Mouse (Mus musculus) left cerebral cortex, adult 6 months (tissue): Measurements from ENCODE around the gene Krtap13. TPM values are rescaled to one million over a fixed set of nuclear protein-coding genes. Genes with fewer than 3 reads are reported as not detected.

Source experiments
- long read RNA-seq, 2 experiments: library from polyadenylated mRNA; unstranded; transcript quantifications; one replicate each; pipeline ENCODE4 v2.0.0; 2019 to 2020
- polyA plus RNA-seq: library from polyadenylated mRNA; unstranded; fragments of <200 nt; fragmentation: Nextera tagmentation; gene quantifications from 2 replicates; pipeline ENCODE4 v1.2.3, GENCODE M21; 2021

Gene Krtap13
- not detected in 2 replicates for polyA plus RNA-seq
- long read RNA-seq, experiment 1: 0 reads
- long read RNA-seq, experiment 2: 0 reads

DNA sequence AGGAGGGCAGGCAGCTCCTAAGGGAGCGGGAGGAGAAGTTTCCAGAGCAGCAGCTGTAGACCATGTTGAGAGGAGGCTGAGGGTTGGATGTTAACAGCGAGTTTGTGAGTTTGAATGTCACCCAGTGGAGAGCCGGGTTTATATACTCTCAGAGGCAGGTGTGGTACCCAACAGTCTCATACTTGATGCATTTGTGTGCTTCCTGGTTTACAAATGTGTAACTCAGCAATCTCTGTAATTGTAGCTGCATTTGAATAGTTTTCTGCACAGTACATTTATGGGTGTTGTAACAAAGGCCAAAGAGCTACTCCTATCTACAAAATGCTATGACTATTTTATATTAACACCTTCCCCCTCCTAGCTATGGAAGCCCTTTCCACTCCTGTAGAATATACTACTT lies at the start of gene Krtap13:
Gene Krtap13, minus strand, starts transcription at position 101 of the 400 bp plus-strand sequence.

DNA sequence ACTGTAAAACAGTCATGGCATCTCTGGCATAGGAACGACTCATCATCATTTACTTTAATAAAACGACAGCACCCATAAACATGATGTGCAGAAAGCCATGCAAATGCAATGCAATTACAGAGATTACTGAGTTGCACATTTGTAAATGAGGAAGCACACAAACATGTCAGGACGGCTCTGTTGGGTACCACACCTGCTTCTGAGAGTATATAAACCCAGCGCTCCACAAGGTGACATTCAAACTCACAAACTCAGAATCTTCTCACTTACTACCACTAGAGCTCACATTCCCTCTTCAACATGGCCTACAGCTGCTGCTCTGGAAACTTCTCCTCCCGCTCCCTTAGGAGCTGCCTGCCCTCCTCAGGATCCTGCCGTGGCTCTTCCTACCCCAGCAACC lies 26.2 kb upstream of the Krtap13 start, which contains the start of gene Gm5965:
Gene Gm5965, plus strand, starts transcription at position 301 of the 400 bp plus-strand sequence.

DNA sequence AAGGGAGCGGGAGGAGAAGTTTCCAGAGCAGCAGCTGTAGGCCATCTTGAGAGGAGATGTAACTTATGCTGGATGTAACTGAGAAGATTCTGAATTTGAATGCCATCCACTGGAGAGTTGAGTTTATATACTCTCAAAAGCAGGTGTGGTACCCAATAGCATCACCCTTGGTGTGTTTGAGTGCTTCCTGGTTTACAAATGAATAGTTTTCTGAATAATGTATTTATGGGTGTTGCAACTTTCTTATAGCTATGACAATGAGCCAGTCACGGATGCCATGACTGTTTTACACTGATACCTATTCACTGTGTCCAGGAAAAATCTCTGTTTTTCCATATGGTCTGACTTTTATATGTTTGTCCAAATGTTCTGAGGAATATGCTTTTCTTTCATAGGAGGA lies 22.7 kb upstream of the Krtap13 start, which contains the start of gene 2310057N15Rik:
Gene 2310057N15Rik, minus strand, starts transcription at position 101 of the 400 bp plus-strand sequence.

DNA sequence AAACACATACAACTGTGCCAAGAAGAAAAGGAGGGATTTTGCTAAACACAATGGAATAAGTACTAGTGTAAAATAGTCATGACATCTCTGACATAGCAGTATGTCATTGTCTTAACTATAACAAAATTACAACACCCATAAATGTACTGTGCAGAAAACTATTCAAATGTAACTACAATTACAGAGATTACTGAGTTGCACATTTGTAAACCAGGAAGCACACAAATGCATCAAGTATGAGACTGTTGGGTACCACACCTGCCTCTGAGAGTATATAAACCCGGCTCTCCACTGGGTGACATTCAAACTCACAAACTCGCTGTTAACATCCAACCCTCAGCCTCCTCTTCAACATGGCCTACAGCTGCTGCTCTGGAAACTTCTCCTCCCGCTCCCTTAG lies 7.1 kb upstream of the Krtap13 start, which contains the start of gene 2310034C09Rik:
Gene 2310034C09Rik, plus strand, starts transcription at position 301 of the 400 bp plus-strand sequence.

GRCm38 (mm10) chr16:88728812-88729275 lies 22.6 kb downstream of the Krtap13 start, which contains the start of gene Krtap13-1:
Gene Krtap13-1 (plus strand): TSS chr16:88728862.

DNA sequence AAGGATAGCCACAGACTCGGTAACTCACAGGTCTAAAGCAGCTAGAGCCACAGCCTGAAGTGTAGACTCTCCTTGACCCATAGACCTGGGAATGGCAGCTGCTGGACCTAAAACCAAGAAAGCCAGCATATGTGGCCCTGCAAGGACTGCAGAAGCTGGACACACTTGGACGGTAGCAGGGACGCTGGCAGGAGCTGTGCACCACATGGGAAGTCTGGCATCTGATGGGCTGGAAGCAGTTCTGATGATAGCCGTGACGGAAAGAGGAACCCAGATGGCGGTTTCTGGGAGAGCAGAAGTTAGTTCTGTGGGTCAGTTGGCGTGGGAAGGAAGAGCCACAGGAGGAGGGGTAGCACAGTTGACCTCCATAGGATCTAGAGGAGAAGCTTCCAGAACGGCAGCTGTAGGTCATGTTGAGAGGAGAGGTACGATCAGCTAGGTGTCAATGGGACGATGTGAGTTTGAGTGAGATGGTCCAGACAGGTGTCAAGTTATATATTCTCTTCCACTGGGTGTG lies 43.9 kb downstream of the Krtap13 start, which contains the start of gene 2310061N02Rik:
Gene 2310061N02Rik, minus strand, starts transcription at position 467 of the 517 bp plus-strand sequence.

Other genes starting within 250 kb of the Krtap13 start
- gene Cldn17, start 244.7 kb downstream of the Krtap13 start, polyA plus RNA-seq: not detected in 2 replicates
- not detected in 2 replicates for gene Cldn8, start 188.5 kb downstream of the Krtap13 start, polyA plus RNA-seq
- gene Krtap24-1, start 139.4 kb downstream of the Krtap13 start, polyA plus RNA-seq: not detected in 2 replicates
- not detected in 2 replicates for gene 2310079G19Rik, start 124.0 kb downstream of the Krtap13 start, polyA plus RNA-seq
- not detected in 2 replicates for gene Krtap26-1, start 103.8 kb downstream of the Krtap13 start, polyA plus RNA-seq
- gene Krtap27-1, start 80.0 kb downstream of the Krtap13 start, polyA plus RNA-seq: not detected in 2 replicates
- not detected in 2 replicates for gene 2310061N02Rik, start 43.7 kb downstream of the Krtap13 start, polyA plus RNA-seq
- gene Krtap13-1, start 22.8 kb downstream of the Krtap13 start, polyA plus RNA-seq: not detected in 2 replicates
- gene 2310034C09Rik, start 7.2 kb upstream of the Krtap13 start, polyA plus RNA-seq: not detected in 2 replicates
- not detected in 2 replicates for gene 2310057N15Rik, start 22.6 kb upstream of the Krtap13 start, polyA plus RNA-seq
- gene Gm5965, start 26.3 kb upstream of the Krtap13 start, polyA plus RNA-seq: not detected in 2 replicates
- not detected in 2 replicates for gene Gm20741, start 60.6 kb upstream of the Krtap13 start, polyA plus RNA-seq
- not detected in 2 replicates for gene Krtap15, start 68.6 kb upstream of the Krtap13 start, polyA plus RNA-seq
- gene Krtap14, start 74.5 kb upstream of the Krtap13 start, polyA plus RNA-seq: not detected in 2 replicates
- not detected in 2 replicates for gene Krtap19-1, start 117.8 kb upstream of the Krtap13 start, polyA plus RNA-seq
- not detected in 2 replicates for gene Krtap19-2, start 122.6 kb upstream of the Krtap13 start, polyA plus RNA-seq
- not detected in 2 replicates for gene Krtap19-3, start 126.4 kb upstream of the Krtap13 start, polyA plus RNA-seq
- not detected in 2 replicates for gene Krtap19-4, start 133.5 kb upstream of the Krtap13 start, polyA plus RNA-seq
- not detected in 2 replicates for gene Krtap19-5, start 144.8 kb upstream of the Krtap13 start, polyA plus RNA-seq
- gene Krtap19-9b, start 180.6 kb upstream of the Krtap13 start, polyA plus RNA-seq: not detected in 2 replicates
- not detected in 2 replicates for gene Krtap16-3, start 211.2 kb upstream of the Krtap13 start, polyA plus RNA-seq